7 mouse cellular contexts compared by ENCODE assay signal in genomic region chr11:32296203-32296602, GRCm38 (mm10). TPM values are rescaled to one million over a fixed set of nuclear protein-coding genes. Genes with fewer than 3 reads are reported as not detected.
DNase-seq lines count a peak whose midpoint lies in the region; ATAC-seq and TF ChIP-seq lines count a peak whose summit lies in the region.
"Not testable (repeated sequence)": the region's sequence is repeated elsewhere in the genome, so short reads cannot be mapped to it uniquely, and the experiment has no call there.

Gene Hba-a2 (plus strand): TSS chr11:32296489.

- not testable (repeated sequence) for H3K27ac ChIP-seq in brown adipose tissue, adult 24 weeks (replicated peaks; ENCODE audit: low read depth, low read length); forebrain, embryonic 16.5 days (ENCODE audit: low read length); left cerebral cortex, adult 2 months
- H3K27ac ChIP-seq in heart, embryonic 13.5 days (replicated peaks), result peak within 1 kb of the TSS; percentile 67
- H3K27ac ChIP-seq in liver, embryonic 16.5 days (ENCODE audit: low read length), result peak within 1 kb of the TSS; percentile 98

- H3K4me2 ChIP-seq in forebrain, embryonic 16.5 days (ENCODE audit: low read length), result not testable (repeated sequence)
- peak within 1 kb of the TSS; percentile 51 for H3K4me2 ChIP-seq in heart, embryonic 13.5 days
- H3K4me2 ChIP-seq in liver, embryonic 16.5 days (ENCODE audit: low read depth, low read length), result peak within 1 kb of the TSS; percentile 68

- H3K9ac ChIP-seq in forebrain, embryonic 16.5 days (replicated peaks; ENCODE audit: low read depth, low read length), result not testable (repeated sequence)
- H3K9ac ChIP-seq in heart, embryonic 13.5 days, result peak within 1 kb of the TSS; percentile 44; the same call in 1 of the 2 replicates
- peak within 1 kb of the TSS; percentile 75 for H3K9ac ChIP-seq in liver, embryonic 16.5 days (ENCODE audit: low read depth, low read length)

- not testable (repeated sequence) for H3K4me3 ChIP-seq in brown adipose tissue, adult 24 weeks (ENCODE audit: insufficient read depth, low read depth, low read length); forebrain, embryonic 16.5 days (replicated peaks; ENCODE audit: low read length); left cerebral cortex, adult 2 months
- H3K4me3 ChIP-seq in heart, embryonic 13.5 days, result peak within 1 kb of the TSS; percentile 17; the same call in 1 of the 2 replicates
- H3K4me3 ChIP-seq in liver, embryonic 16.5 days (ENCODE audit: low read depth, low read length), result peak within 1 kb of the TSS; percentile 62

- not testable (repeated sequence) for H3K9me3 ChIP-seq in forebrain, embryonic 16.5 days (ENCODE audit: control insufficient read depth, low read length); heart, embryonic 13.5 days; liver, embryonic 16.5 days (replicated peaks; ENCODE audit: control insufficient read depth, low read length)

- not testable (repeated sequence) for H3K4me1 ChIP-seq in brown adipose tissue, adult 24 weeks (ENCODE audit: control insufficient read depth, insufficient read depth, insufficient read length, low read length); forebrain, embryonic 16.5 days (replicated peaks; ENCODE audit: control insufficient read depth, insufficient read depth, low read length); heart, embryonic 13.5 days
- H3K4me1 ChIP-seq in liver, embryonic 16.5 days (ENCODE audit: control insufficient read depth, low read depth, low read length), result peaks cover 36% of the 10 kb centered on the region

- H3K27me3 ChIP-seq in forebrain, embryonic 16.5 days (replicated peaks; ENCODE audit: control insufficient read depth, insufficient read depth, low read length); liver, embryonic 16.5 days (ENCODE audit: control insufficient read depth, insufficient read depth, low read depth, low read length): not testable (repeated sequence)
- H3K27me3 ChIP-seq in heart, embryonic 13.5 days (replicated peaks), result peaks cover 30% of the 10 kb centered on the region

- ATAC-seq in forebrain, embryonic 16.5 days; inflammation-experienced regulatory T-cells, adult 6 months; monocyte, adult 5-6 weeks (replicated peaks; ENCODE audit: insufficient number of reproducible peaks, low FRiP score, low TSS enrichment, poor library complexity, severe bottlenecking): not testable (repeated sequence)
- peak; percentile 81 for ATAC-seq in heart, embryonic 13.5 days (ENCODE audit: extremely low read depth, insufficient number of reproducible peaks, low FRiP score, low TSS enrichment)
- peak; percentile 81 for ATAC-seq in liver, embryonic 16.5 days (ENCODE audit: low read depth)

- not testable (repeated sequence) for TF ChIP-seq CTCF in left cerebral cortex, adult 2 months (IDR thresholded peaks at IDR 0.05)

- not testable (repeated sequence) for H3K36me3 ChIP-seq in forebrain, embryonic 16.5 days (ENCODE audit: control insufficient read depth, insufficient read depth); heart, embryonic 13.5 days; liver, embryonic 16.5 days (ENCODE audit: control insufficient read depth, insufficient read depth)

- intact Hi-C loops in left cerebral cortex, adult 2 months (cut with DNase I), result not testable (repeated sequence)

- DNase-seq in left cerebral cortex, adult 2 months (ENCODE audit: extremely low spot score in 1 of 2, low spot score in 2 of 2), result not testable (repeated sequence)

- no CpG with 5 or more reads among the region's 4 CpGs for WGBS in forebrain, embryonic 16.5 days
- WGBS in heart, embryonic 13.5 days, result no CpG with 5 or more reads among the region's 4 CpGs
- WGBS in liver, embryonic 16.5 days (ENCODE audit: insufficient replicate concordance), result no CpG with 5 or more reads among the region's 4 CpGs

RNA-seq across cellular contexts. Expression of gene Hba-a2, which starts in this region (rescaled TPM):
- 532 and 3,024 TPM in 2 replicates for polyA plus RNA-seq in brown adipose tissue, adult 24 weeks (2012; ENCODE audit: insufficient read depth, insufficient read length, missing spikeins)
- 5,488 and 6,869 TPM in 2 replicates for polyA plus RNA-seq in forebrain, embryonic 16.5 days (2015; fragmentation: Nextera tagmentation; extraction: Ambion mirVana)
- 42,363 and 67,294 TPM in 2 replicates for polyA plus RNA-seq in heart, embryonic 13.5 days (2015; fragmentation: Nextera tagmentation; extraction: Ambion mirVana)
- 10 to 100 TPM; 11.3 to 24.9 (median 18.9) TPM for polyA plus RNA-seq in inflammation-experienced regulatory T-cells, adult 6 months (2017; shearing (Covaris generic))
- 100 to 1,000 TPM; 271 to 300 TPM for total RNA-seq in left cerebral cortex, adult 2 months (2021)
- polyA plus RNA-seq in liver, embryonic 16.5 days (2015; fragmentation: Nextera tagmentation; extraction: Ambion mirVana), result 165,200 and 165,281 TPM in 2 replicates
- 1,478 to 24,418 TPM (median 22,273 TPM) in 3 replicates for total RNA-seq in monocyte, adult 5-6 weeks (2017)

Comparison
In these comparisons a context has a peak if more than half of its experiments do, and no peak if none do; other contexts are left out.
1. RNA of gene Hba-a2 (polyA plus RNA-seq): 165,200 to 165,281 TPM in liver, embryonic 16.5 days, 42,363 to 67,294 TPM in heart, embryonic 13.5 days, 5,488 to 6,869 TPM in forebrain, embryonic 16.5 days and 532 to 3,024 TPM in brown adipose tissue, adult 24 weeks; 11.3 to 24.9 TPM in inflammation-experienced regulatory T-cells, adult 6 months; every median in the first group is over 10 times any median in the second.